Comparison of ENCODE assay signal across 8 mouse cellular contexts in the genomic region with DNA sequence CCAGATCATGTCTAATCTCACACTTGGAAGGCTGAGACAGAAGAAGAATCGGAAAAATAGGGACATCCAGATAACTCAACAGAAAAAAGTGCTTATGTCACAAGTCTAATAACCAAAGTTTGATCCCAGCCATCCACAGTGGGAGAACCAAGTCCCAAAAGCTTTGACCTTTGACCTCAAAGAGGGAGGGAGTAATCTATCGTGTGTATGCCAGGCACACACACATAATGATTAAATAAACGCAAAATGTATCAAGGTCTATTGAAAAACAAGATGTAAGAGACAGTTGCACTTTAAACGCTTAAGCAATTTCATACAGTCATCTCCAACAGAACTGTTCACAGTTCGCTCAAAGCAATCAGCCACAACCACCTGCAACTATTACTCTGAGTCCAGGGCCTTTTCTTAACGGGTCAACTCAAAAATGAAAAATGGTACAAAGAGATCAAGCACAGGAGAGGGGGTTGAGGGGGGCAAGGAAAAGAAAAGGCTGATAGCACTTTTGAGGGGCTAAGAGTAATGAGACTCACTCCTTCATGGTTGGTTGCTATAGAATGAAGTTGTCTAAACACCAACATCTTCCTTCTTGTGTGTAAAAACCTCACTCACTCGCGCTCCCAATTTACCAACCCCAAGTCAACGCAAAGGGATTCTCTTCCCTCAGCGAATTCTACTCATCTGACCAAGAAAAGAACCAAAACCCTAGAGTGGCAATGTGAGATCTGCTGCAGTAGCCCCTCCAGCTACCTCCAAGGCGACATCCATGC. TPM values are rescaled to one million over a fixed set of nuclear protein-coding genes. Genes with fewer than 3 reads are reported as not detected.
DNase-seq lines count a peak whose midpoint lies in the region; ATAC-seq and TF ChIP-seq lines count a peak whose summit lies in the region.

No protein-coding gene starts in this region.

- peak overlapping the region; percentile 91 for H3K9ac ChIP-seq in liver, embryonic 12.5 days

- ATAC-seq in liver, embryonic 12.5 days, result no peak
- no peak for ATAC-seq in monocyte, adult 5-6 weeks (replicated peaks; ENCODE audit: insufficient number of reproducible peaks, low FRiP score, low TSS enrichment, poor library complexity, severe bottlenecking)

- no peak overlapping the region for H3K27ac ChIP-seq in kidney, adult 2 months (ENCODE audit: insufficient read depth, low read depth, low read length)
- no peak overlapping the region for H3K27ac ChIP-seq in embryonic fibroblast, embryonic 13.5 days (ENCODE audit: insufficient read depth, low read length)
- no peak overlapping the region for H3K27ac ChIP-seq in liver, embryonic 12.5 days

- H3K4me1 ChIP-seq in kidney, adult 2 months (ENCODE audit: control insufficient read depth, insufficient read depth, low read length), result peaks cover 10% of the 10 kb centered on the region
- H3K4me1 ChIP-seq in embryonic fibroblast, embryonic 13.5 days (ENCODE audit: control insufficient read depth, insufficient read depth, low read length), result peaks cover 5% of the 10 kb centered on the region; the same call in 1 of the 2 replicates
- peaks cover 25% of the 10 kb centered on the region for H3K4me1 ChIP-seq in liver, embryonic 12.5 days

- WGBS in kidney, adult 2 months, result 20% methylated on average over 11 of the region's 11 CpGs
- 33% methylated on average over 11 of the region's 11 CpGs for WGBS in liver, embryonic 12.5 days (ENCODE audit: insufficient replicate concordance)

- H3K36me3 ChIP-seq in kidney, adult 2 months (ENCODE audit: control insufficient read depth, insufficient read depth, low read length), result no peaks in the 10 kb centered on the region
- H3K36me3 ChIP-seq in liver, embryonic 12.5 days, result no peaks in the 10 kb centered on the region

- H3K4me3 ChIP-seq in kidney, adult 2 months (ENCODE audit: insufficient read depth, low read depth, low read length), result peak overlapping the region; percentile 89
- peak overlapping the region; percentile 92 for H3K4me3 ChIP-seq in embryonic fibroblast, embryonic 13.5 days (ENCODE audit: insufficient read depth, low read length)
- H3K4me3 ChIP-seq in liver, embryonic 12.5 days, result peak overlapping the region; percentile 92

- H3K9me3 ChIP-seq in liver, embryonic 12.5 days (replicated peaks), result no peaks in the 10 kb centered on the region

- TF ChIP-seq CTCF in kidney, adult 2 months (conservative IDR thresholded peaks at IDR 0.05; ENCODE audit: insufficient read depth, insufficient read length, low read depth, low read length), result no peak
- no peak for TF ChIP-seq CTCF in embryonic fibroblast, embryonic 13.5 days (IDR thresholded peaks at IDR 0.05; ENCODE audit: borderline replicate concordance, insufficient read depth, low read length)

- peak overlapping the region; percentile 98 for H3K4me2 ChIP-seq in liver, embryonic 12.5 days

- DNase-seq in kidney, adult 2 months, result peak; percentile 34
- no peak for DNase-seq in kidney, adult 11 months
- DNase-seq in ES-CJ7 (ENCODE audit: low read depth, low spot score), result peak; percentile 32
- DNase-seq in layer of hippocampus, adult 8-10 months (ENCODE audit: low spot score in 2 of 2), result no peak
- DNase-seq in cerebellum, adult 18-20 months, result no peak

- TF ChIP-seq POLR2A in kidney, adult 2 months (IDR thresholded peaks at IDR 0.05; ENCODE audit: low read depth, low read length), result no peak
- no peak for TF ChIP-seq POLR2A in embryonic fibroblast, embryonic 13.5 days (IDR thresholded peaks at IDR 0.05; ENCODE audit: low read depth, low read length)

- no peaks in the 10 kb centered on the region for H3K27me3 ChIP-seq in kidney, adult 2 months (replicated peaks; ENCODE audit: control insufficient read depth, insufficient read depth, low read length)
- no peaks in the 10 kb centered on the region for H3K27me3 ChIP-seq in liver, embryonic 12.5 days (replicated peaks)

RNA-seq across cellular contexts. Expression of gene Erc1, which starts 1.0 kb away (rescaled TPM):
- polyA plus RNA-seq in kidney, adult 2 months (2012; rRNA removed), result 8.0 and 8.1 TPM in 2 replicates
- 34.1 and 34.9 TPM in 2 replicates for polyA plus RNA-seq in embryonic fibroblast, embryonic 13.5 days (2011; ENCODE audit: insufficient read length, low read depth, missing spikeins)
- polyA plus RNA-seq in liver, embryonic 12.5 days (2016; fragmentation: Nextera tagmentation; extraction: Ambion mirVana), result 6.8 and 7.1 TPM in 2 replicates
- 10 to 100 TPM; 46.3 to 54.1 (median 50.4) TPM for total RNA-seq in layer of hippocampus, adult 8-10 months (2022)
- 4.2 to 6.7 TPM (median 6.1 TPM) in 3 replicates for total RNA-seq in monocyte, adult 5-6 weeks (2017)

RNA-seq across cellular contexts. Expression of gene Rad52, which starts 55.6 kb away (rescaled TPM):
- 13.6 and 17.6 TPM in 2 replicates for polyA plus RNA-seq in kidney, adult 2 months (2012; rRNA removed)
- polyA plus RNA-seq in embryonic fibroblast, embryonic 13.5 days (2011; ENCODE audit: insufficient read length, low read depth, missing spikeins), result 14.6 and 18.8 TPM in 2 replicates
- polyA plus RNA-seq in liver, embryonic 12.5 days (2016; fragmentation: Nextera tagmentation; extraction: Ambion mirVana), result 13.7 and 13.8 TPM in 2 replicates
- 10 to 100 TPM; 38.5 to 50.9 (median 45.0) TPM for total RNA-seq in layer of hippocampus, adult 8-10 months (2022)
- 9.5 to 23.1 TPM (median 14.6 TPM) in 3 replicates for total RNA-seq in monocyte, adult 5-6 weeks (2017)

Comparison
In these comparisons a context has a peak if more than half of its experiments do, and no peak if none do; other contexts are left out.
1. DNase-seq: peak in kidney, adult 2 months (single experiment) and ES-CJ7 (single experiment); none in kidney, adult 11 months (single experiment), layer of hippocampus, adult 8-10 months (0 of 2) and cerebellum, adult 18-20 months (0 of 2).
2. Peak in every context shown above with its lines, with median percentiles within 50 percentile points of each other: H3K4me3 ChIP-seq.